Mouse (Mus musculus) urinary bladder, adult 18-20 months (tissue): Measurements from ENCODE around the gene Slc22a6.

Experiments
- DNase-seq, 2 experiments: peaks; one replicate each; pipeline ENCODE4 v3.0.0; 2022; ENCODE audit warnings: low spot score in 2 of 2, mixed read lengths in 2 of 2

Gene Slc22a6

GRCm38 (mm10) chr19:8617904-8618303 is at the start of gene Slc22a6:
Gene Slc22a6 (plus strand): TSS chr19:8618039.
- no peak for DNase-seq

- peak in 1 of 2 experiments; percentile 9 for DNase-seq
These were observed 48.4 kb upstream of the Slc22a6 start for GRCm38 (mm10) chr19:8569453-8569863.

GRCm38 (mm10) chr19:8570341-8571040 is 47.3 kb upstream of the Slc22a6 start:
- DNase-seq: no peak

GRCm38 (mm10) chr19:8571746-8572145 is 46.1 kb upstream of the Slc22a6 start:
- no peak for DNase-seq

GRCm38 (mm10) chr19:8572485-8572884 is 45.4 kb upstream of the Slc22a6 start:
- no peak for DNase-seq

GRCm38 (mm10) chr19:8577432-8577831 is 40.4 kb upstream of the Slc22a6 start:
- DNase-seq: no peak

- DNase-seq: peak; percentile 7 to 22
These were observed 39.4 kb upstream of the Slc22a6 start for GRCm38 (mm10) chr19:8578293-8578969.

- no peak for DNase-seq
These were observed 38.9 kb upstream of the Slc22a6 start for GRCm38 (mm10) chr19:8578970-8579342.

GRCm38 (mm10) chr19:8585298-8585697 is 32.5 kb upstream of the Slc22a6 start:
- no peak for DNase-seq

GRCm38 (mm10) chr19:8585899-8586298 is 31.9 kb upstream of the Slc22a6 start:
- DNase-seq: no peak

GRCm38 (mm10) chr19:8586350-8586749 is 31.5 kb upstream of the Slc22a6 start:
- DNase-seq: no peak

- no peak for DNase-seq
These were observed 30.5 kb upstream of the Slc22a6 start for GRCm38 (mm10) chr19:8587315-8587714.

GRCm38 (mm10) chr19:8590954-8591353 is 26.9 kb upstream of the Slc22a6 start, which contains the start of gene Slc22a8:
Gene Slc22a8 (plus strand): TSS chr19:8591254.
- no peak for DNase-seq

- no peak for DNase-seq
These were observed 25.7 kb upstream of the Slc22a6 start for GRCm38 (mm10) chr19:8592155-8592554.

GRCm38 (mm10) chr19:8592873-8593408 is 24.9 kb upstream of the Slc22a6 start:
- DNase-seq: no peak

- no peak for DNase-seq
These were observed 24.0 kb upstream of the Slc22a6 start for GRCm38 (mm10) chr19:8593833-8594232.

- no peak for DNase-seq
These were observed 23.3 kb upstream of the Slc22a6 start for GRCm38 (mm10) chr19:8594518-8594917.

- DNase-seq: no peak
These were observed 20.6 kb upstream of the Slc22a6 start for GRCm38 (mm10) chr19:8597269-8597668.

- DNase-seq: no peak
These were observed 18.6 kb upstream of the Slc22a6 start for GRCm38 (mm10) chr19:8599229-8599628.

GRCm38 (mm10) chr19:8601922-8602321 is 15.9 kb upstream of the Slc22a6 start:
- DNase-seq: no peak

- no peak for DNase-seq
These were observed 14.9 kb upstream of the Slc22a6 start for GRCm38 (mm10) chr19:8602914-8603313.

GRCm38 (mm10) chr19:8604536-8605240 is 13.2 kb upstream of the Slc22a6 start:
- DNase-seq: no peak

GRCm38 (mm10) chr19:8605241-8605558 is 12.6 kb upstream of the Slc22a6 start:
- no peak for DNase-seq
